Mouse (Mus musculus): Measurements from ENCODE around the gene Rpl29. TPM values are rescaled to one million over a fixed set of nuclear protein-coding genes. Genes with fewer than 3 reads are reported as not detected.

The Rpl29 gene
- polyA plus RNA-seq, 1 experiment from 2014 or later = 1,315 TPM

- Histone ChIP-seq H3K4me1 (replicated peaks; ENCODE audit: control insufficient read depth, insufficient read depth, low read length) (peaks cover 56% of the 10 kb centered on the region), H3K9ac (ENCODE audit: low read length) (peak overlapping the region; percentile 71), H3K4me2 (ENCODE audit: low read length) (peak overlapping the region; percentile 81), H3K27me3 (replicated peaks; ENCODE audit: control insufficient read depth, insufficient read depth, low read length) (no peaks in the 10 kb centered on the region), H3K36me3 (ENCODE audit: control insufficient read depth, insufficient read depth, low read length) (0 out of 2 replicates have a peak, but pooled peaks cover 13% of the 10 kb centered on the region), H3K9me3 (ENCODE audit: control insufficient read depth, low read length) (no peaks in the 10 kb centered on the region), H3K4me3 (ENCODE audit: low read depth, low read length) (peak overlapping the region; percentile 67), H3K27ac (ENCODE audit: low read depth) (peak overlapping the region; percentile 78; the same call in 1 of the 2 replicates)
- DNase-seq (ENCODE audit: low spot score) = no peak
- 4% methylated on average over 17 of the region's 17 CpGs for WGBS
- peak; percentile 9; the same call in 1 of the 2 replicates for ATAC-seq (replicated peaks; ENCODE audit: low FRiP score, low TSS enrichment, low read depth)
These were observed 25.8 kb downstream of the Rpl29 start for GRCm38 (mm10) chr9:106454888-106455681.

GRCm38 (mm10) chr9:106456325-106457162, 27.3 kb downstream of the Rpl29 start:
- H3K9me3 ChIP-seq (ENCODE audit: control insufficient read depth, low read length) = no peaks in the 10 kb centered on the region
- ATAC-seq (replicated peaks; ENCODE audit: low FRiP score, low TSS enrichment, low read depth) (no peak), DNase-seq (ENCODE audit: low spot score) (no peak)
- H3K9ac ChIP-seq (ENCODE audit: low read length) = peak overlapping the region; percentile 27
- 42% methylated on average over 15 of the region's 15 CpGs for WGBS
- H3K4me2 ChIP-seq (ENCODE audit: low read length) = peak overlapping the region; percentile 81
- H3K27me3 ChIP-seq (replicated peaks; ENCODE audit: control insufficient read depth, insufficient read depth, low read length) = no peaks in the 10 kb centered on the region
- peaks cover 24% of the 10 kb centered on the region; the same call in 1 of the 2 replicates for H3K36me3 ChIP-seq (ENCODE audit: control insufficient read depth, insufficient read depth, low read length)
- H3K4me1 ChIP-seq (replicated peaks; ENCODE audit: control insufficient read depth, insufficient read depth, low read length) = peaks cover 41% of the 10 kb centered on the region
- H3K4me3 ChIP-seq (ENCODE audit: low read depth, low read length) = no peak overlapping the region
- H3K27ac ChIP-seq (ENCODE audit: low read depth) = peak overlapping the region; percentile 27; the same call in 1 of the 2 replicates

DNA sequence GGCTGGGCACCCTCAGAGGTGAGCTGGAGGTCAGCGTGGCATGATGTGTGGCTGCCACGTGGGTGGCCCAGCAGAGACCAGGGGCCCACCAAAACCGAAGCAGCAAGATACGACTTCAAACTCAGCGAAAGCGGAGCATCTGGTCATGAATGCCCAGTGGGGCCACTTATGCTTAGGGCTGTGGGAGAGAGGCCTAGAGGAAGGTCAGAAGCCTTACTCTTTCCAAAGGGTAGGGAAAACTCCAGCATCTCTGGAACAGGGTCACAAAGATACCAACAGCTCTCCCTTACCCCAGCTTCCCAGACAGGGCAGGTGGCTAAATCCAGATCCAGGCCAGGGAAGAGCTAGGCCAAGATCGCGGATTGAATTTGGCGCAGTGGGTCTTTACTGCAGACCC, 27.9 kb downstream of the Rpl29 start:
- no peaks in the 10 kb centered on the region for H3K27me3 ChIP-seq (replicated peaks; ENCODE audit: control insufficient read depth, insufficient read depth, low read length)
- peaks cover 30% of the 10 kb centered on the region for H3K36me3 ChIP-seq (ENCODE audit: control insufficient read depth, insufficient read depth, low read length)
- H3K9me3 ChIP-seq (ENCODE audit: control insufficient read depth, low read length) = no peaks in the 10 kb centered on the region
- DNase-seq (ENCODE audit: low spot score) (no peak), ATAC-seq (replicated peaks; ENCODE audit: low FRiP score, low TSS enrichment, low read depth) (no peak)
- H3K27ac ChIP-seq (ENCODE audit: low read depth) = peak overlapping the region; percentile 27; the same call in 1 of the 2 replicates
- WGBS = 46% methylated on average over 9 of the region's 9 CpGs
- peaks cover 41% of the 10 kb centered on the region for H3K4me1 ChIP-seq (replicated peaks; ENCODE audit: control insufficient read depth, insufficient read depth, low read length)
- no peak overlapping the region for H3K4me3 ChIP-seq (ENCODE audit: low read depth, low read length)
- peak overlapping the region; percentile 81 for H3K4me2 ChIP-seq (ENCODE audit: low read length)
- H3K9ac ChIP-seq (ENCODE audit: low read length) = 0 out of 2 replicates have a peak overlapping the region, but pooled peaks have one; percentile 10

- WGBS = 77% methylated on average over 5 of the region's 5 CpGs
- no peak for ATAC-seq (replicated peaks; ENCODE audit: low FRiP score, low TSS enrichment, low read depth)
- no peak for DNase-seq (ENCODE audit: low spot score)
- Histone ChIP-seq H3K27ac (ENCODE audit: low read depth) (no peak overlapping the region), H3K27me3 (replicated peaks; ENCODE audit: control insufficient read depth, insufficient read depth, low read length) (no peaks in the 10 kb centered on the region), H3K36me3 (ENCODE audit: control insufficient read depth, insufficient read depth, low read length) (peaks cover 36% of the 10 kb centered on the region), H3K4me2 (ENCODE audit: low read length) (no peak overlapping the region), H3K4me3 (ENCODE audit: low read depth, low read length) (no peak overlapping the region), H3K4me1 (replicated peaks; ENCODE audit: control insufficient read depth, insufficient read depth, low read length) (peaks cover 35% of the 10 kb centered on the region), H3K9ac (ENCODE audit: low read length) (no peak overlapping the region), H3K9me3 (ENCODE audit: control insufficient read depth, low read length) (no peaks in the 10 kb centered on the region)
These were observed 28.7 kb downstream of the Rpl29 start for GRCm38 (mm10) chr9:106457920-106458319.

- no peak overlapping the region for H3K4me3 ChIP-seq (ENCODE audit: low read depth, low read length)
- H3K9me3 ChIP-seq (ENCODE audit: control insufficient read depth, low read length) = no peaks in the 10 kb centered on the region
- H3K27me3 ChIP-seq (replicated peaks; ENCODE audit: control insufficient read depth, insufficient read depth, low read length) = no peaks in the 10 kb centered on the region
- DNase-seq (ENCODE audit: low spot score) = no peak
- no peak overlapping the region for H3K27ac ChIP-seq (ENCODE audit: low read depth)
- WGBS = 81% methylated on average over 15 of the region's 15 CpGs
- H3K9ac ChIP-seq (ENCODE audit: low read length) = no peak overlapping the region
- H3K4me2 ChIP-seq (ENCODE audit: low read length) = no peak overlapping the region
- ATAC-seq (replicated peaks; ENCODE audit: low FRiP score, low TSS enrichment, low read depth) = no peak
- peaks cover 26% of the 10 kb centered on the region for H3K4me1 ChIP-seq (replicated peaks; ENCODE audit: control insufficient read depth, insufficient read depth, low read length)
- H3K36me3 ChIP-seq (ENCODE audit: control insufficient read depth, insufficient read depth, low read length) = peaks cover 47% of the 10 kb centered on the region
These were observed 30.7 kb downstream of the Rpl29 start for GRCm38 (mm10) chr9:106459946-106460345.

DNA sequence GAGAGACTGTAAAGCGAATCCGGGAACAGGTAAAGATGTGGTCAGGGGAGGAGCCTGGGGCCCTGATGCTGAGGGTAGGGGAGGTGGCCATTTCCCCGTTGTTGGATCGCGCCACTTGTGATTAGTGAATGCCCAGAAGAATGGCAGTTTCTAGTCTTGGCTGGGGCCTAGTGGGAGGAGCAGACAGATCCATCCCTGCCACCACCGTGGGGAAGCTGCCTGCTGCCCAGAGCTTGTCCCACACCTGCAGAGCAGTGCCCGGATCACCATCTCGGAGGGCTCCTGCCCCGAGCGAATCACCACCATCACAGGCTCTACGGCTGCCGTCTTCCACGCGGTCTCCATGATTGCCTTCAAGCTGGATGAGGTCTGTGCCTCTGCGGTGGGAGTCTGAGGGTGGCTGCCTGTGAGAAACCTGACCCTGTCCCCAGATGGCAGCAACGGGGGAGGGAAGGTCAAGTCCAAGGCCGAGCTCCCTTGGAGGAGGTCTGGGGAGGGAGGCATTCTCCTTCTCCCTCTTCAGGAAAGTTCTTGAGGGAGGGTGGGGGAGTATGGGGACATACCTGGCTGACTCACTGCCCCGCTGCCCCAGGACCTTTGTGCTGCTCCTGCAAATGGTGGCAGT, 31.3 kb downstream of the Rpl29 start:
- H3K27me3 ChIP-seq (replicated peaks; ENCODE audit: control insufficient read depth, insufficient read depth, low read length) = no peaks in the 10 kb centered on the region
- DNase-seq (ENCODE audit: low spot score) = no peak
- peaks cover 22% of the 10 kb centered on the region for H3K4me1 ChIP-seq (replicated peaks; ENCODE audit: control insufficient read depth, insufficient read depth, low read length)
- H3K4me2 ChIP-seq (ENCODE audit: low read length) = no peak overlapping the region
- H3K4me3 ChIP-seq (ENCODE audit: low read depth, low read length) = no peak overlapping the region
- WGBS = 76% methylated on average over 18 of the region's 18 CpGs
- H3K27ac ChIP-seq (ENCODE audit: low read depth) = no peak overlapping the region
- peaks cover 47% of the 10 kb centered on the region for H3K36me3 ChIP-seq (ENCODE audit: control insufficient read depth, insufficient read depth, low read length)
- no peak overlapping the region for H3K9ac ChIP-seq (ENCODE audit: low read length)
- H3K9me3 ChIP-seq (ENCODE audit: control insufficient read depth, low read length) = no peaks in the 10 kb centered on the region
- no peak for ATAC-seq (replicated peaks; ENCODE audit: low FRiP score, low TSS enrichment, low read depth)

DNA sequence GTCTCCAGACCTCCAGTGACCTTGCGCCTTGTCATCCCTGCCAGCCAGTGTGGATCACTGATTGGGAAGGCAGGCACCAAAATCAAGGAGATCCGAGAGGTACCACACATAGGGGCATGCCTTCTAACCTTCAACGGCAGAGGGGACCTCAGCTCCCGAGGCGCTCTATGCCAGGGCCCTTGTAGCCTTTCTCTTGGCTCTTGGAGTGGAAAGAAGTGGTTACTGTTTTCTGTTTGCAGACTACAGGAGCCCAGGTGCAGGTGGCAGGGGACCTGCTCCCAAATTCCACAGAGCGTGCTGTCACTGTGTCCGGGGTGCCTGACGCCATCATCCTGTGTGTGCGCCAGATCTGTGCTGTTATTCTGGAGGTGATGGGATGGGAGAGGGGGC, 31.8 kb downstream of the Rpl29 start:
- Histone ChIP-seq H3K9ac (ENCODE audit: low read length) (no peak overlapping the region), H3K27ac (ENCODE audit: low read depth) (no peak overlapping the region), H3K9me3 (ENCODE audit: control insufficient read depth, low read length) (no peaks in the 10 kb centered on the region), H3K4me2 (ENCODE audit: low read length) (no peak overlapping the region), H3K36me3 (ENCODE audit: control insufficient read depth, insufficient read depth, low read length) (peaks cover 47% of the 10 kb centered on the region), H3K27me3 (replicated peaks; ENCODE audit: control insufficient read depth, insufficient read depth, low read length) (no peaks in the 10 kb centered on the region), H3K4me3 (ENCODE audit: low read depth, low read length) (no peak overlapping the region), H3K4me1 (replicated peaks; ENCODE audit: control insufficient read depth, insufficient read depth, low read length) (peaks cover 20% of the 10 kb centered on the region)
- ATAC-seq (replicated peaks; ENCODE audit: low FRiP score, low TSS enrichment, low read depth) = no peak
- no peak for DNase-seq (ENCODE audit: low spot score)
- 92% methylated on average over 9 of the region's 9 CpGs for WGBS

- Histone ChIP-seq H3K27me3 (replicated peaks; ENCODE audit: control insufficient read depth, insufficient read depth, low read length) (no peaks in the 10 kb centered on the region), H3K36me3 (ENCODE audit: control insufficient read depth, insufficient read depth, low read length) (peaks cover 43% of the 10 kb centered on the region), H3K4me3 (ENCODE audit: low read depth, low read length) (no peak overlapping the region), H3K27ac (ENCODE audit: low read depth) (no peak overlapping the region), H3K4me2 (ENCODE audit: low read length) (no peak overlapping the region), H3K9me3 (ENCODE audit: control insufficient read depth, low read length) (no peaks in the 10 kb centered on the region), H3K4me1 (replicated peaks; ENCODE audit: control insufficient read depth, insufficient read depth, low read length) (peaks cover 12% of the 10 kb centered on the region), H3K9ac (ENCODE audit: low read length) (no peak overlapping the region)
- ATAC-seq (replicated peaks; ENCODE audit: low FRiP score, low TSS enrichment, low read depth) (no peak), DNase-seq (ENCODE audit: low spot score) (no peak)
- 85% methylated on average over 16 of the region's 16 CpGs for WGBS
These were observed 32.6 kb downstream of the Rpl29 start for GRCm38 (mm10) chr9:106461641-106462429.
